15 mouse cellular contexts compared by ENCODE assay signal in genomic region chr11:31729728-31730127, GRCm38 (mm10). TPM values are rescaled to one million over a fixed set of nuclear protein-coding genes. Genes with fewer than 3 reads are reported as not detected.
DNase-seq lines count a peak whose midpoint lies in the region; TF ChIP-seq lines count a peak whose summit lies in the region.
"Had no signal": no experiment of that assay in that cellular context is flagged by ENCODE, and none has a peak within 500 bp of the region (broad histone marks: within the 10 kb centered on the region; RNA-seq: fewer than 3 reads in every experiment).

No protein-coding gene starts in this region.

- peak overlapping the region; percentile 57 for H3K27ac ChIP-seq in heart, embryonic 10.5 days
- peak overlapping the region; percentile 37 for H3K27ac ChIP-seq in layer of hippocampus, adult 2 months
- H3K27ac ChIP-seq in forebrain, embryonic 10.5 days, result no peak overlapping the region; the same call in 1 of the 2 replicates
- H3K27ac ChIP-seq: liver, embryonic 13.5 days had no signal

- no peak for TF ChIP-seq CTCF in layer of hippocampus, adult 2 months (conservative IDR thresholded peaks at IDR 0.05)

- H3K27me3 ChIP-seq in heart, embryonic 10.5 days (ENCODE audit: insufficient read depth, poor library complexity, severe bottlenecking), result no peaks in the 10 kb centered on the region
- no peaks in the 10 kb centered on the region for H3K27me3 ChIP-seq in forebrain, embryonic 10.5 days (ENCODE audit: poor library complexity, severe bottlenecking)

- H3K4me3 ChIP-seq in heart, embryonic 10.5 days, result no peak overlapping the region
- H3K4me3 ChIP-seq in layer of hippocampus, adult 2 months, result no peak overlapping the region
- no peak overlapping the region for H3K4me3 ChIP-seq in forebrain, embryonic 10.5 days
- H3K4me3 ChIP-seq: erythroblast, embryonic 14.5 days; liver, embryonic 13.5 days; myocyte had no signal

- 88% methylated on average over 3 of the region's 3 CpGs for WGBS in heart, embryonic 10.5 days
- 86% methylated on average over 3 of the region's 3 CpGs for WGBS in forebrain, embryonic 10.5 days

- no peak for DNase-seq in heart, embryonic 10.5 days (ENCODE audit: low spot score)
- no peak for DNase-seq in heart, postnatal 4 days
- no peak for DNase-seq in layer of hippocampus, adult 2 months (ENCODE audit: low spot score in 2 of 2)
- DNase-seq in layer of hippocampus, postnatal 14 days (ENCODE audit: low spot score in 2 of 2), result no peak
- DNase-seq in ovary, postnatal 36 days (ENCODE audit: low spot score), result peak; percentile 25
- no peak for DNase-seq in ovary, postnatal 10 days (ENCODE audit: low spot score)
- peak; percentile 28 for DNase-seq in skeletal muscle tissue, adult 2 months (ENCODE audit: low read depth, low spot score)
- DNase-seq in forebrain, embryonic 10.5 days (ENCODE audit: extremely low spot score, low spot score), result no peak
- DNase-seq: forebrain, postnatal 0 days; gastrocnemius, postnatal 25 days; liver, embryonic 13.5 days; lung, postnatal 10 days; right cerebral cortex, postnatal 25 days had no signal

- no peaks in the 10 kb centered on the region for H3K36me3 ChIP-seq in heart, embryonic 10.5 days
- no peaks in the 10 kb centered on the region for H3K36me3 ChIP-seq in forebrain, embryonic 10.5 days (replicated peaks)
- H3K36me3 ChIP-seq: liver, embryonic 13.5 days had no signal

- no peaks in the 10 kb centered on the region for H3K9me3 ChIP-seq in heart, embryonic 10.5 days
- H3K9me3 ChIP-seq in forebrain, embryonic 10.5 days, result no peaks in the 10 kb centered on the region
- H3K9me3 ChIP-seq: liver, embryonic 13.5 days had no signal

- H3K4me1 ChIP-seq in heart, embryonic 10.5 days, result peaks cover 43% of the 10 kb centered on the region
- H3K4me1 ChIP-seq in forebrain, embryonic 10.5 days, result peaks cover 48% of the 10 kb centered on the region

RNA-seq across cellular contexts. Expression of gene Bod1, which starts 58.0 kb away (rescaled TPM):
- polyA plus RNA-seq in heart, embryonic 10.5 days (2016; fragmentation: Nextera tagmentation; extraction: Ambion mirVana), result 65.5 and 81.7 TPM in 2 replicates
- total RNA-seq in heart, postnatal 4 days (2021), result 10 to 100 TPM; 85.1 to 94.5 TPM
- 100 to 1,000 TPM in 1 of 2 experiments, 10 to 100 TPM in 1; 97.1 to 101 TPM for total RNA-seq in layer of hippocampus, adult 2 months (2021)
- total RNA-seq in layer of hippocampus, postnatal 14 days (2021), result 10 to 100 TPM; 87.3 to 87.9 TPM
- 120 and 124 TPM in 2 replicates for polyA plus RNA-seq in forebrain, embryonic 10.5 days (2016; fragmentation: Nextera tagmentation; extraction: Ambion mirVana)

Comparison
In these comparisons a context has a peak if more than half of its experiments do, and no peak if none do; other contexts are left out.
1. DNase-seq: peak in ovary, postnatal 36 days (single experiment) and skeletal muscle tissue, adult 2 months (single experiment); none in heart, embryonic 10.5 days (single experiment), heart, postnatal 4 days (single experiment), layer of hippocampus, adult 2 months (0 of 2), layer of hippocampus, postnatal 14 days (0 of 2), ovary, postnatal 10 days (single experiment) and forebrain, embryonic 10.5 days (single experiment).